Mouse (Mus musculus) stomach, postnatal 0 days (tissue): ENCODE data around the gene 2610528J11Rik. TPM values are rescaled to one million over a fixed set of nuclear protein-coding genes. Genes with fewer than 3 reads are reported as not detected.
"Not testable (repeated sequence)": the region's sequence is repeated elsewhere in the genome, so short reads cannot be mapped to it uniquely, and the experiment has no call there.

Source experiments
- ATAC-seq: fragments of 200-750 bp; cut with Nextera tagmentation; 2 replicates; pipeline ENCODE4 v1.8.0; 2017; ENCODE audit not compliant: low FRiP score, low TSS enrichment
- DNase-seq: peaks from one replicate; pipeline ENCODE4 v3.0.0-alpha.2; 2016; ENCODE audit warnings: low spot score
- H3K27ac ChIP-seq: fragments of 300-500 bp; sonication (generic); replicated peaks from 2 replicates; pipeline ENCODE4 v1.5.1; 2014; ENCODE audit warnings: mild to moderate bottlenecking, control low read depth
- H3K27me3 ChIP-seq: fragments of 300-500 bp; sonication (generic); 2 replicates; pipeline ENCODE4 v1.6.1; 2014; ENCODE audit warnings: low read length; ENCODE audit not compliant: control insufficient read depth, insufficient read depth
- H3K36me3 ChIP-seq: fragments of 300-500 bp; sonication (generic); 2 replicates; pipeline ENCODE4 v1.6.1; 2014; ENCODE audit warnings: low read length, mixed read lengths; ENCODE audit not compliant: control insufficient read depth, insufficient read depth
- H3K4me1 ChIP-seq: fragments of 300-500 bp; sonication (generic); replicated peaks from 2 replicates; pipeline ENCODE4 v1.6.1; 2014; ENCODE audit warnings: antibody characterized with exemption; ENCODE audit not compliant: control insufficient read depth, insufficient read depth
- H3K4me2 ChIP-seq: fragments of 300-500 bp; sonication (generic); replicated peaks from 2 replicates; pipeline ENCODE4 v1.6.1; 2014; ENCODE audit warnings: low read depth, mild to moderate bottlenecking, control low read depth, moderate library complexity
- H3K4me3 ChIP-seq: fragments of 300-500 bp; sonication (generic); 2 replicates; pipeline ENCODE4 v1.5.1; 2014; ENCODE audit warnings: low read depth, low read length, control low read depth
- H3K9ac ChIP-seq: fragments of 300-500 bp; sonication (generic); 2 replicates; pipeline ENCODE4 v1.6.1; 2014; ENCODE audit warnings: mild to moderate bottlenecking, low read length, control low read depth, mixed read lengths
- H3K9me3 ChIP-seq: fragments of 300-500 bp; sonication (generic); 2 replicates; pipeline ENCODE4 v1.6.1; 2016; ENCODE audit warnings: low read length; ENCODE audit not compliant: control insufficient read depth
- CTCF ChIP-seq: IDR thresholded peaks from 2 replicates; pipeline ENCODE4 v1.5.1; 2016; ENCODE audit warnings: antibody characterized with exemption, low read depth, mild to moderate bottlenecking, moderate library complexity
- EP300 ChIP-seq: optimal IDR thresholded peaks from 2 replicates; pipeline ENCODE3; 2016; ENCODE audit warnings: antibody characterized with exemption
- WGBS: fragments of 180-500 bp; shearing (Covaris S2); extraction: QIAGEN DNeasy Blood & Tissue Kit; methylation state at CpG from one replicate; pipeline ENCODE4 v1.1.7; 2014; 5-methylcytosine and 5-hydroxymethylcytosine counted together
- polyA plus RNA-seq: library from polyadenylated mRNA; unstranded; fragments of >200 nt; fragmentation: Nextera tagmentation; extraction: Ambion mirVana; gene quantifications from 2 replicates; pipeline ENCODE4 v1.2.1, GENCODE M21; 2015

Gene 2610528J11Rik
- polyA plus RNA-seq, 1 experiment from 2014 or later = 56.8 TPM

GRCm38 (mm10) chr4:118544441-118545127 is 17.8 kb downstream of the 2610528J11Rik start:
- Histone ChIP-seq H3K4me3 (peak overlapping the region; percentile 13; the same call in 1 of the 2 replicates), H3K9ac (peak overlapping the region; percentile 27; the same call in 1 of the 2 replicates), H3K27me3 (no peaks in the 10 kb centered on the region), H3K27ac (peak overlapping the region; percentile 94), H3K4me1 (no peaks in the 10 kb centered on the region), H3K9me3 (no peaks in the 10 kb centered on the region), H3K4me2 (peak overlapping the region; percentile 57), H3K36me3 (no peaks in the 10 kb centered on the region)
- TF ChIP-seq EP300 = no peak
- no peak for TF ChIP-seq CTCF
- DNase-seq = no peak
- ATAC-seq = no peak
- 55% methylated on average over 14 of the region's 14 CpGs for WGBS

DNA sequence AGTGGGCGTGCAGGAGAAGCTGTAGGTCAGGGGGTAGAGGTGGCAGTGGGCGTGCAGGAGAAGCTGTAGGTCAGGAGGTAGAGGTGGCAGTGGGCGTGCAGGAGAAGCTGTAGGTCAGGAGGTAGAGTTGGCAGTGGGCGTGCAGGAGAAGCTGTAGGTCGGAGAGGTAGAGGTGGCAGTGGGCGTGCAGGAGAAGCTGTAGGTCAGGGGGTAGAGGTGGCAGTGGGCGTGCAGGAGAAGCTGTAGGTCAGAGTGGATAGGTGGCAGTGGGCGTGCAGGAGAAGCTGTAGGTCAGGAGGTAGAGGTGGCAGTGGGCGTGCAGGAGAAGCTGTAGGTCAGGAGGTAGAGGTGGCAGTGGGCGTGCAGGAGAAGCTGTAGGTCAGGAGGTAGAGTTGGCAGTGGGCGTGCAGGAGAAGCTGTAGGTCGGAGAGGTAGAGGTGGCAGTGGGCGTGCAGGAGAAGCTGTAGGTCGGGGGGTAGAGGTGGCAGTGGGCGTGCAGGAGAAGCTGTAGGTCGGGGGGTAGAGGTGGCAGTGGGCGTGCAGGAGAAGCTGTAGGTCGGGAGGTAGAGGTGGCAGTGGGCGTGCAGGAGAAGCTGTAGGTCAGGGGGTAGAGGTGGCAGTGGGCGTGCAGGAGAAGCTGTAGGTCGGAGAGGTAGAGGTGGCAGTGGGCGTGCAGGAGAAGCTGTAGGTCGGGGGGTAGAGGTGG is 20.8 kb downstream of the 2610528J11Rik start:
- not testable (repeated sequence) for DNase-seq, H3K4me3 ChIP-seq, H3K36me3 ChIP-seq, H3K9ac ChIP-seq, ATAC-seq, H3K27me3 ChIP-seq, H3K4me1 ChIP-seq, H3K27ac ChIP-seq, H3K9me3 ChIP-seq, H3K4me2 ChIP-seq
- WGBS = 86% methylated on average over 22 of the region's 23 CpGs

DNA sequence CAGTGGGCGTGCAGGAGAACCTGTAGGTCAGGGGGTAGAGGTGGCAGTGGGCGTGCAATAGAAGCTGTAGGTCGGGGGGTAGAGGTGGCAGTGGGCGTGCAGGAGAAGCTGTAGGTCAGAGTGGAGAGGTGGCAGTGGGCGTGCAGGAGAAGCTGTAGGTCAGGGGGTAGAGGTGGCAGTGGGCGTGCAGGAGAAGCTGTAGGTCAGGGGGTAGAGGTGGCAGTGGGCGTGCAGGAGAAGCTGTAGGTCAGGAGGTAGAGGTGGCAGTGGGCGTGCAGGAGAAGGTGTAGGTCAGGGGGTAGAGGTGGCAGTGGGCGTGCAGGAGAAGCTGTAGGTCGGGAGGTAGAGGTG is 21.3 kb downstream of the 2610528J11Rik start:
- WGBS = 85% methylated on average over 10 of the region's 10 CpGs
- not testable (repeated sequence) for H3K4me3 ChIP-seq, H3K27ac ChIP-seq, H3K9me3 ChIP-seq, H3K9ac ChIP-seq, ATAC-seq, H3K4me1 ChIP-seq, H3K4me2 ChIP-seq, H3K36me3 ChIP-seq, H3K27me3 ChIP-seq
- DNase-seq = peak; percentile 81

GRCm38 (mm10) chr4:118553039-118553649 is 26.3 kb downstream of the 2610528J11Rik start:
- H3K9ac ChIP-seq = no peak overlapping the region
- no peak overlapping the region for H3K4me2 ChIP-seq
- no peaks in the 10 kb centered on the region for H3K36me3 ChIP-seq
- ATAC-seq = no peak
- no peak for TF ChIP-seq EP300
- TF ChIP-seq CTCF = no peak
- H3K27ac ChIP-seq = no peak overlapping the region
- no peaks in the 10 kb centered on the region for H3K9me3 ChIP-seq
- H3K27me3 ChIP-seq = no peaks in the 10 kb centered on the region
- 73% methylated on average over 3 of the region's 3 CpGs for WGBS
- DNase-seq = no peak
- H3K4me1 ChIP-seq = no peaks in the 10 kb centered on the region
- no peak overlapping the region for H3K4me3 ChIP-seq

- TF ChIP-seq EP300 = no peak
- no peak for TF ChIP-seq CTCF
- Histone ChIP-seq H3K4me2 (no peak overlapping the region), H3K4me3 (no peak overlapping the region), H3K27ac (no peak overlapping the region), H3K4me1 (no peaks in the 10 kb centered on the region), H3K9ac (no peak overlapping the region), H3K9me3 (no peaks in the 10 kb centered on the region), H3K27me3 (no peaks in the 10 kb centered on the region), H3K36me3 (no peaks in the 10 kb centered on the region)
- DNase-seq (no peak), ATAC-seq (no peak)
- 53% methylated on average over 13 of the region's 13 CpGs for WGBS
Observed at GRCm38 (mm10) chr4:118564062-118564925, 37.5 kb downstream of the 2610528J11Rik start.
